Mouse (Mus musculus): Measurements from ENCODE around the gene Smim4. TPM values are rescaled to one million over a fixed set of nuclear protein-coding genes. Genes with fewer than 3 reads are reported as not detected.

Gene Smim4
- total RNA-seq, 1 experiment, result 45.3 TPM

DNA sequence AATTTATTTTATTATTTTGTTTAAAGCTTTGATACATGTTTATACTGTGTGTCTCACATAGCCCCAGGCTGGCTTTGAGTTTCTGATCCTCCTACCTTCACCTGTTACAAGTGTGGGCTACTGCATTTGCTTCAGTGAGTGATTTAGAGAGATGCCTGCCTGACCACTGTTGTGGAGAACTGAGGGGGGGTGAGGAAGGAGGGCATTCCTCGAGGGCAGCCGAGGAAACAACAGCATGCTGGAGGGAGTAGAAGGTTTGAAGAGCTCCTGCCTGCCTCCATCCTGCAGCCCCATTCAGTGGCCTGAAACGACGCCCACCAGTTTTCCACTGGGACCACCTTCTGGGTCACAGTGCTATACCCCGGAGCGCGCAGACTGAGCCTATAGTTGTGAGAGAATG lies 36.7 kb upstream of the Smim4 start:
- Histone ChIP-seq H3K4me1 (ENCODE audit: control insufficient read depth in 2 of 2, insufficient read depth in 2 of 2, low read length in 2 of 2, poor library complexity in 1 of 2) (peaks cover 0 to 10% of the 10 kb centered on the region in 2 experiments; a peak in 1 of 4 replicates), H3K9ac (ENCODE audit: insufficient read depth, low read depth, low read length, poor library complexity, severe bottlenecking) (no peak overlapping the region), H3K36me3 (ENCODE audit: control insufficient read depth, insufficient read depth, low read length, poor library complexity, severe bottlenecking) (no peaks in the 10 kb centered on the region), H3K9me3 (ENCODE audit: control insufficient read depth, insufficient read depth, low read depth, low read length) (no peaks in the 10 kb centered on the region), H3K27ac (ENCODE audit: insufficient read depth, low read depth, low read length, poor library complexity, severe bottlenecking) (no peak overlapping the region), H3K4me3 (ENCODE audit: insufficient read depth in 1 of 2, low read depth in 1 of 2, low read length in 2 of 2, poor library complexity in 1 of 2, severe bottlenecking in 1 of 2) (no peak overlapping the region)
- no peak for TF ChIP-seq CHD2 (IDR thresholded peaks at IDR 0.05; ENCODE audit: low read depth, low read length)
- no peak for TF ChIP-seq ZNF384 (IDR thresholded peaks at IDR 0.05; ENCODE audit: low read depth, low read length)
- no peak for TF ChIP-seq ZC3H11A (IDR thresholded peaks at IDR 0.05; ENCODE audit: borderline replicate concordance, low read depth, low read length)
- TF ChIP-seq MAFK (IDR thresholded peaks at IDR 0.05; ENCODE audit: insufficient read depth, low read depth, low read length), result no peak
- TF ChIP-seq HCFC1 (IDR thresholded peaks at IDR 0.05; ENCODE audit: borderline replicate concordance, insufficient read depth, low read length), result no peak
- in situ Hi-C loops (cut with MboI; ENCODE audit: low sequenced_read_pairs in 2 of 2, unreplicated experiment in 2 of 2), result no loop called here
- no peak for DNase-seq (ENCODE audit: low read depth, low spot score)

DNA sequence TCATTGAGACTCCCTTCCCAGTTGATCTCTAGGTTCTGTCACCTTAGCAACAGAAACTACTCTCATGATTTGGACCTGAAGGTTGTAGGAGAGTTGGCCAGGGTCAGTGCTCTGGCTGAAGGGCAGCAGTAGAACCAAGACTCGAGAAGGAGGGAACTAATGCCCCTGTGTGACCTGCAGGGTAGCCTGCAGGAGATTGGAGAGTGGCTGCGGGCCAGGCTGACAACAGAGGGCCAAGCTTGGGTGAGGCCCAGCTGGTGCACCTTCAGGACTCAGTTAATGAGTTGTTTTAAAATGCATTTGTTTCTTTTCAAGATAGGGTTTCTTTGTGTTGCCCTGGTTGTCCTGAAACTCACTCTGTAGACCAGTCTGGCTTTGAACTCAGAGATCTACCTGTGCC lies 36.3 kb upstream of the Smim4 start:
- no peak for DNase-seq (ENCODE audit: low read depth, low spot score)
- Histone ChIP-seq H3K9me3 (ENCODE audit: control insufficient read depth, insufficient read depth, low read depth, low read length) (no peaks in the 10 kb centered on the region), H3K4me3 (ENCODE audit: insufficient read depth in 1 of 2, low read depth in 1 of 2, low read length in 2 of 2, poor library complexity in 1 of 2, severe bottlenecking in 1 of 2) (no peak overlapping the region), H3K9ac (ENCODE audit: insufficient read depth, low read depth, low read length, poor library complexity, severe bottlenecking) (no peak overlapping the region), H3K36me3 (ENCODE audit: control insufficient read depth, insufficient read depth, low read length, poor library complexity, severe bottlenecking) (no peaks in the 10 kb centered on the region), H3K4me1 (ENCODE audit: control insufficient read depth in 2 of 2, insufficient read depth in 2 of 2, low read length in 2 of 2, poor library complexity in 1 of 2) (peaks cover 0 to 10% of the 10 kb centered on the region in 2 experiments; a peak in 1 of 4 replicates), H3K27ac (ENCODE audit: insufficient read depth, low read depth, low read length, poor library complexity, severe bottlenecking) (no peak overlapping the region)
- TF ChIP-seq CHD2 (IDR thresholded peaks at IDR 0.05; ENCODE audit: low read depth, low read length) (no peak), HCFC1 (IDR thresholded peaks at IDR 0.05; ENCODE audit: borderline replicate concordance, insufficient read depth, low read length) (no peak), ZNF384 (IDR thresholded peaks at IDR 0.05; ENCODE audit: low read depth, low read length) (no peak), ZC3H11A (IDR thresholded peaks at IDR 0.05; ENCODE audit: borderline replicate concordance, low read depth, low read length) (no peak), MAFK (IDR thresholded peaks at IDR 0.05; ENCODE audit: insufficient read depth, low read depth, low read length) (no peak)
- in situ Hi-C loops (cut with MboI; ENCODE audit: low sequenced_read_pairs in 2 of 2, unreplicated experiment in 2 of 2), result no loop called here

DNA sequence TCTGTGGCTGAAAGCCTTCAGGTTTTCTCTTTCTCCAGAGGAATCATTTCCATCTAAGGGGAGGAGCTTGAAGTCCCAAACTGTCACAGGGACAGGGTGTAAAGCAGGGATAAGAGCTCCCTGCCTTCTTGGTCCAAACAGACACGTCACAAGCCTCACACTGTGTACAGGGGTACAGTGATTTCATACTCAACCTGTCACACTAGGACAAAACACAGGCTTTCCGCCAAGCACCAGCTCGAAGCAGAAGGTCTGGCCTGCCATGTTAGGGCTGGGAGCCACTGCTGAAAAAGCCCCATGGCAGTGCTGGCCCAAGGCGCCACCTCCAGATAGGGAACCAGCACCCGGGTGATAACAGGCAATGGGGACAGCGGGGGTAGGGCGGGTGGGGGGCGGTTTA lies 35.3 kb upstream of the Smim4 start:
- Histone ChIP-seq H3K36me3 (ENCODE audit: control insufficient read depth, insufficient read depth, low read length, poor library complexity, severe bottlenecking) (no peaks in the 10 kb centered on the region), H3K4me1 (ENCODE audit: control insufficient read depth in 2 of 2, insufficient read depth in 2 of 2, low read length in 2 of 2, poor library complexity in 1 of 2) (peaks cover 0 to 10% of the 10 kb centered on the region in 2 experiments; a peak in 1 of 4 replicates), H3K9ac (ENCODE audit: insufficient read depth, low read depth, low read length, poor library complexity, severe bottlenecking) (no peak overlapping the region), H3K4me3 (ENCODE audit: insufficient read depth in 1 of 2, low read depth in 1 of 2, low read length in 2 of 2, poor library complexity in 1 of 2, severe bottlenecking in 1 of 2) (peak overlapping the region in 1 of 2 experiments; percentile 26; a peak in 1 of 4 replicates), H3K27ac (ENCODE audit: insufficient read depth, low read depth, low read length, poor library complexity, severe bottlenecking) (no peak overlapping the region), H3K9me3 (ENCODE audit: control insufficient read depth, insufficient read depth, low read depth, low read length) (no peaks in the 10 kb centered on the region)
- in situ Hi-C loops (cut with MboI; ENCODE audit: low sequenced_read_pairs in 2 of 2, unreplicated experiment in 2 of 2), result no loop called here
- TF ChIP-seq ZNF384 (IDR thresholded peaks at IDR 0.05; ENCODE audit: low read depth, low read length), result no peak
- no peak for TF ChIP-seq MAFK (IDR thresholded peaks at IDR 0.05; ENCODE audit: insufficient read depth, low read depth, low read length)
- TF ChIP-seq HCFC1 (IDR thresholded peaks at IDR 0.05; ENCODE audit: borderline replicate concordance, insufficient read depth, low read length), result no peak
- no peak for TF ChIP-seq CHD2 (IDR thresholded peaks at IDR 0.05; ENCODE audit: low read depth, low read length)
- no peak for TF ChIP-seq ZC3H11A (IDR thresholded peaks at IDR 0.05; ENCODE audit: borderline replicate concordance, low read depth, low read length)
- no peak for DNase-seq (ENCODE audit: low read depth, low spot score)

DNA sequence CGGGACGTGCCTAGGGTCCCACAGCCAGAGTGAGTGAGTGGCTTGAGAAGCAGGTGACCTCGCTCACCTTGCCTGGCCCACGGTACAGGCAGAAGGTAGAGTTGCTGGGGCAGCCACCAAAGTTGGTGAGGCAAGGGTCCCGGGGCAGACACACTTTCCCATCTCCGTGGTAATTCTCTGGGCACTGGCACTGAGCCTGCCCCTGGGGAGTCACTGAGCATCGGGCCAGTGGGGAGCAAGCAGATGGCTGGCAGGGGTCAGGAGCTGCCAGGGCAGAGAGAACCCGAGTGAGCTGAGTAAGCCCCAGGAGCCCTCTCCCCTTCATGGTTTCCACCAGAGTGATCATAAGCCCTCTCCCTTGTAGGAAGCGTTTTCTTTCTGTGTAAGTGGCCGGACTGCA lies 32.9 kb upstream of the Smim4 start:
- Histone ChIP-seq H3K36me3 (ENCODE audit: control insufficient read depth, insufficient read depth, low read length, poor library complexity, severe bottlenecking) (no peaks in the 10 kb centered on the region), H3K9me3 (ENCODE audit: control insufficient read depth, insufficient read depth, low read depth, low read length) (no peaks in the 10 kb centered on the region), H3K27ac (ENCODE audit: insufficient read depth, low read depth, low read length, poor library complexity, severe bottlenecking) (no peak overlapping the region), H3K4me1 (ENCODE audit: control insufficient read depth in 2 of 2, insufficient read depth in 2 of 2, low read length in 2 of 2, poor library complexity in 1 of 2) (peaks cover 0 to 10% of the 10 kb centered on the region in 2 experiments; a peak in 1 of 4 replicates), H3K9ac (ENCODE audit: insufficient read depth, low read depth, low read length, poor library complexity, severe bottlenecking) (no peak overlapping the region), H3K4me3 (ENCODE audit: insufficient read depth in 1 of 2, low read depth in 1 of 2, low read length in 2 of 2, poor library complexity in 1 of 2, severe bottlenecking in 1 of 2) (no peak overlapping the region)
- no peak for TF ChIP-seq MAFK (IDR thresholded peaks at IDR 0.05; ENCODE audit: insufficient read depth, low read depth, low read length)
- TF ChIP-seq ZC3H11A (IDR thresholded peaks at IDR 0.05; ENCODE audit: borderline replicate concordance, low read depth, low read length), result no peak
- no peak for TF ChIP-seq ZNF384 (IDR thresholded peaks at IDR 0.05; ENCODE audit: low read depth, low read length)
- no peak for TF ChIP-seq HCFC1 (IDR thresholded peaks at IDR 0.05; ENCODE audit: borderline replicate concordance, insufficient read depth, low read length)
- no peak for TF ChIP-seq CHD2 (IDR thresholded peaks at IDR 0.05; ENCODE audit: low read depth, low read length)
- in situ Hi-C loops (cut with MboI; ENCODE audit: low sequenced_read_pairs in 2 of 2, unreplicated experiment in 2 of 2), result no loop called here
- DNase-seq (ENCODE audit: low read depth, low spot score), result no peak

DNA sequence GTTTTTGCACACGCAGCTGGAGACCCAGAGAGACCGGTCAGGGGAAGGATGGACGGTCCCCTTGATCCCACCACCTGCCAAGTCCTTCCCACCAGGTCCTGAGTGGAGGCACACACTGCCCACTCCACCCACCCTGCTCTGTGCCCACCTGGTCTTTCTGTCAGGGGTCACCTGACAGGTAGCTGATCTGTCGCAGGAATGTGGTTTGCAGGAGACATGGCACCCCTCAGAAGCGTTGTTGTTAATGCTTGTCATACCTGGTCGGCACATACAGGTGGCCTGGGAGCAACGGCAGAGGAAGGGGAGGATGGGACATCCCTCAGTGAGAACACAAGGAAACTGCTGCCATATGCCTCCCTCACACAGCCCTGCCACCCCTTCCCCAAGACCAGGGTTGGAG lies 32.4 kb upstream of the Smim4 start:
- H3K9me3 ChIP-seq (ENCODE audit: control insufficient read depth, insufficient read depth, low read depth, low read length), result no peaks in the 10 kb centered on the region
- no peak overlapping the region for H3K9ac ChIP-seq (ENCODE audit: insufficient read depth, low read depth, low read length, poor library complexity, severe bottlenecking)
- in situ Hi-C loops (cut with MboI; ENCODE audit: low sequenced_read_pairs in 2 of 2, unreplicated experiment in 2 of 2), result no loop called here
- H3K4me1 ChIP-seq (ENCODE audit: control insufficient read depth in 2 of 2, insufficient read depth in 2 of 2, low read length in 2 of 2, poor library complexity in 1 of 2), result peaks cover 0 to 8% of the 10 kb centered on the region in 2 experiments; a peak in 1 of 4 replicates
- no peak overlapping the region for H3K27ac ChIP-seq (ENCODE audit: insufficient read depth, low read depth, low read length, poor library complexity, severe bottlenecking)
- H3K4me3 ChIP-seq (ENCODE audit: insufficient read depth in 1 of 2, low read depth in 1 of 2, low read length in 2 of 2, poor library complexity in 1 of 2, severe bottlenecking in 1 of 2), result no peak overlapping the region
- H3K36me3 ChIP-seq (ENCODE audit: control insufficient read depth, insufficient read depth, low read length, poor library complexity, severe bottlenecking), result no peaks in the 10 kb centered on the region
- no peak for TF ChIP-seq CHD2 (IDR thresholded peaks at IDR 0.05; ENCODE audit: low read depth, low read length)
- TF ChIP-seq HCFC1 (IDR thresholded peaks at IDR 0.05; ENCODE audit: borderline replicate concordance, insufficient read depth, low read length), result no peak
- no peak for TF ChIP-seq ZC3H11A (IDR thresholded peaks at IDR 0.05; ENCODE audit: borderline replicate concordance, low read depth, low read length)
- no peak for TF ChIP-seq MAFK (IDR thresholded peaks at IDR 0.05; ENCODE audit: insufficient read depth, low read depth, low read length)
- no peak for TF ChIP-seq ZNF384 (IDR thresholded peaks at IDR 0.05; ENCODE audit: low read depth, low read length)
- DNase-seq (ENCODE audit: low read depth, low spot score), result no peak

Data from ES-E14 (cell line).